Mouse (Mus musculus) heart, embryonic 11.5 days (tissue): Measurements from ENCODE around the gene Rbm4. TPM values are rescaled to one million over a fixed set of nuclear protein-coding genes. Genes with fewer than 3 reads are reported as not detected.

ENCODE experiments used
- ATAC-seq: fragments of 200-750 bp; cut with Nextera tagmentation; replicated peaks from 2 replicates; pipeline ENCODE4 v1.8.0; 2017; ENCODE audit warnings: moderate library complexity; ENCODE audit not compliant: insufficient number of reproducible peaks, low FRiP score, low TSS enrichment
- H3K27ac ChIP-seq: fragments of 300-500 bp; sonication (generic); 2 replicates; pipeline ENCODE4 v1.5.1; 2014; ENCODE audit warnings: mild to moderate bottlenecking, low read depth, low read length
- H3K27me3 ChIP-seq: fragments of 300-500 bp; sonication (generic); 2 replicates; pipeline ENCODE4 v1.6.1; 2014; ENCODE audit warnings: mild to moderate bottlenecking, low read length, mixed read lengths; ENCODE audit not compliant: control insufficient read depth, insufficient read depth
- H3K36me3 ChIP-seq: fragments of 300-500 bp; sonication (generic); 2 replicates; pipeline ENCODE4 v1.6.1; 2014; ENCODE audit warnings: mild to moderate bottlenecking, low read length, moderate library complexity, mixed read lengths; ENCODE audit not compliant: control insufficient read depth, insufficient read depth
- H3K4me1 ChIP-seq: fragments of 300-500 bp; sonication (generic); 2 replicates; pipeline ENCODE4 v1.6.1; 2014; ENCODE audit warnings: low read length; ENCODE audit not compliant: control insufficient read depth, insufficient read depth
- H3K4me2 ChIP-seq: fragments of 300-500 bp; sonication (generic); 2 replicates; pipeline ENCODE4 v1.6.1; 2014; ENCODE audit warnings: mild to moderate bottlenecking, moderate library complexity
- H3K4me3 ChIP-seq: fragments of 300-500 bp; sonication (generic); 2 replicates; pipeline ENCODE4 v1.5.1; 2014; ENCODE audit warnings: low read depth, low read length
- H3K9ac ChIP-seq: fragments of 300-500 bp; sonication (generic); 2 replicates; pipeline ENCODE4 v1.6.1; 2014; ENCODE audit warnings: mild to moderate bottlenecking, low read depth, low read length, moderate library complexity
- H3K9me3 ChIP-seq: fragments of 300-500 bp; sonication (generic); replicated peaks from 2 replicates; pipeline ENCODE4 v1.6.1; 2016; ENCODE audit warnings: low read length; ENCODE audit not compliant: control insufficient read depth
- WGBS: fragments of 180-500 bp; shearing (Covaris S2); extraction: QIAGEN DNeasy Blood & Tissue Kit; methylation state at CpG from one replicate; pipeline ENCODE4 v1.1.7; 2014; ENCODE audit not compliant: insufficient replicate concordance; 5-methylcytosine and 5-hydroxymethylcytosine counted together
- polyA plus RNA-seq: library from polyadenylated mRNA; unstranded; fragments of >200 nt; fragmentation: Nextera tagmentation; extraction: Ambion mirVana; gene quantifications from 2 replicates; pipeline ENCODE4 v1.2.1, GENCODE M21; 2014

The Rbm4 gene
- polyA plus RNA-seq = 54.0 and 58.0 TPM in 2 replicates

DNA sequence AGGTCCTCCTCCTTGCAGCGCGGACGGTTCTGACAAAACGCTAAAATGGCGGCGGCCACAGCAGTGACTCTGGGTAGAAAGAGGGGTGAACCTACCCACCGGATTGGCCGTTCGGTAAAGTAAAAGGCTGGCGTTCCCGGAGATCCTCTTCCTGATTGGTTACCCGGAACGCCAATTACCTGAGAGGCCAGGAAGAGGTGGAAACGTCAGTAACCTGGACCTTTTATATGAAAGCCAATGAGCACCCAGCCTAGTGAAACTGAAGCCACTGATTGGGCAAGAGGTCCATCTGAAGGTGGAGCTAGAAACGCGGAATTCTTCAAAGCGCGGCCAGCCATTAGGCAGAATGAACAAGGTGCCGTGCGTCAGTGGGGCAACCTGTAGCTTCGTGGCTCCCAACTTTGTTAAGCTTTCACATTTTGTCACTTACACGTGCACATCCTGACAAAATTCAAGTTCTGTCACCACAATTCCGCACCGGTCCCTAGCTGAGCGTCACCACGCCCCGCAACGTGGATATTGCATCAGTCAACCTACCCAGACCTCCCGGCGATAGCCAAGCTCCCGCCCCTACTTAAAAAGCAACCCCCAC lies at the start of gene Rbm4:
TSS of gene Rbm4 (minus strand) at position 71 of the 592 bp plus-strand sequence.
- Histone ChIP-seq H3K9ac (peak within 1 kb of the TSS; percentile 85), H3K27me3 (no peaks in the 10 kb centered on the region), H3K4me1 (peaks cover 8% of the 10 kb centered on the region; the same call in 1 of the 2 replicates), H3K27ac (peak within 1 kb of the TSS; percentile 84), H3K4me3 (peak within 1 kb of the TSS; percentile 82), H3K4me2 (peak within 1 kb of the TSS; percentile 84), H3K9me3 (no peaks in the 10 kb centered on the region), H3K36me3 (peaks cover 11% of the 10 kb centered on the region)
- ATAC-seq = peak; percentile 96
- under 1% methylated on average over 31 of the region's 31 CpGs for WGBS

DNA sequence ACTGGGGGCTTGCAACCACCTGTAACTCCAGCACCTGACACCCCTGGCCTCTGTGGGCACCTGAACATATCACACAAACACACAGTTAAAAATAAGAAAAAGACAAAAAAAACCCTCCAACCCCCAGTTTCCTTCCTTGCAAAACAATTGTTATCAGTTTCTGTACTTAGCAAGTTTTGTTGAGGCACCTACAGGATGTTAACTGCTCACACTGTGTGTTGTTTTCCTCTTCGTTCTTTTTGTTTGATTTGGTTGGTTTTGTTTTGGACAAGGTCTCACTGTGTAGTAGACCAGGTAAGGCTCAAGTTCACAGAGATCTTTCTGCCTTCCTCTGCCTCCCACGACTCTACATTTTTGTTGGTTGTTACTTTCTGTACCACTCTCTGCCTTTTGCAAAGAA lies 48.9 kb upstream of the Rbm4 start:
- Histone ChIP-seq H3K4me1 (peaks cover 11% of the 10 kb centered on the region; the same call in 1 of the 2 replicates), H3K9me3 (no peaks in the 10 kb centered on the region), H3K4me2 (no peak overlapping the region), H3K36me3 (no peaks in the 10 kb centered on the region), H3K27ac (no peak overlapping the region), H3K4me3 (no peak overlapping the region), H3K27me3 (peaks cover 27% of the 10 kb centered on the region), H3K9ac (no peak overlapping the region)
- WGBS = 43% methylated on average over 2 of the region's 2 CpGs
- ATAC-seq = no peak

DNA sequence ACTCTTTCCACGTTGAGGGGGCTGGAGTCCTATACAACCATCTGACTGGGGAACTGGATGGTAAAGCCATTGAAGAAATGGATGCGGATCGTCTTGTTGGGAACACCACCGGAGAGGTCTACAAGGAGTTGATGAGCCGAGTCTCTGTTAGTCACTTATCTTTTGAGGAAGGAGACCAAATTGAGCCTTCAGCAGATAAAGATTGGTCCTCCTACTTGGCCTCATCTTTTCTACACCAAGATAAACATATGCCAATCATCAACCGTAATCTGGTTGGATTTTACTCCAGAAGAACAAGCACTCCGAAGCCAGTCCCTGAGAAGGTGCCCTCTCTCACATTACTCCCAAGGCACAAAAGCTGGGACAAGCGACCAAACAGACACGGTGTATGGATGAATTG lies 47.1 kb upstream of the Rbm4 start:
- Histone ChIP-seq H3K9me3 (no peaks in the 10 kb centered on the region), H3K4me3 (no peak overlapping the region), H3K4me2 (no peak overlapping the region), H3K9ac (no peak overlapping the region), H3K27me3 (peaks cover 27% of the 10 kb centered on the region), H3K4me1 (peaks cover 11% of the 10 kb centered on the region; the same call in 1 of the 2 replicates), H3K27ac (no peak overlapping the region), H3K36me3 (no peaks in the 10 kb centered on the region)
- no peak for ATAC-seq
- 71% methylated on average over 9 of the region's 9 CpGs for WGBS

DNA sequence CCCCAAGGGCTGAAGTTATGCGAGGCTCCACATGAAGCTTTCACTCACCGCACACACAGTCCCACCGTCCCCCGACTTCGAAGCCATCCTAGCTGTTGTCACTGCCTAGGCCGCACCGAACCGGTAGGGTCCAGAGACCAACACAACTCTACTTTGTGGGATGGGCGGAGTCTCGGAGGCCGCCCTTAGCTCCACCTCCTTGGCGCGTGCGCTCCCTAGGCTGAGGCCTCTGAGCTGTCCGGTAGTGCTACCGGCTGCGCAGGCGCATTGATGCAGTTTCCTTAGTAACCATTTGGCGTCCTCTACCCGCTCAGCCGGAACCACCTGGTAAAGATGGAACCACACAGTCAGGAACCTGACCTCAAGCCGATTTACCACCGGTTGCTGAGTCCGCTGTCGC lies 45.4 kb upstream of the Rbm4 start, which contains the start of the genes Ccs and Ccdc87:
TSS of gene Ccs (minus strand) at position 184 of the 400 bp plus-strand sequence.
TSS of gene Ccdc87 (plus strand) at position 218 of the 400 bp plus-strand sequence.
- peak within 1 kb of the TSS; percentile 97 for H3K4me2 ChIP-seq
- no peak within 1 kb of the TSS for H3K27ac ChIP-seq
- peak within 1 kb of the TSS; percentile 69 for H3K4me3 ChIP-seq
- peaks cover 27% of the 10 kb centered on the region for H3K27me3 ChIP-seq
- peaks cover 11% of the 10 kb centered on the region; the same call in 1 of the 2 replicates for H3K4me1 ChIP-seq
- under 1% methylated on average over 25 of the region's 25 CpGs for WGBS
- H3K9ac ChIP-seq = peak within 1 kb of the TSS; percentile 82
- peak; percentile 94 for ATAC-seq
- H3K36me3 ChIP-seq = no peaks in the 10 kb centered on the region
- H3K9me3 ChIP-seq = no peaks in the 10 kb centered on the region

DNA sequence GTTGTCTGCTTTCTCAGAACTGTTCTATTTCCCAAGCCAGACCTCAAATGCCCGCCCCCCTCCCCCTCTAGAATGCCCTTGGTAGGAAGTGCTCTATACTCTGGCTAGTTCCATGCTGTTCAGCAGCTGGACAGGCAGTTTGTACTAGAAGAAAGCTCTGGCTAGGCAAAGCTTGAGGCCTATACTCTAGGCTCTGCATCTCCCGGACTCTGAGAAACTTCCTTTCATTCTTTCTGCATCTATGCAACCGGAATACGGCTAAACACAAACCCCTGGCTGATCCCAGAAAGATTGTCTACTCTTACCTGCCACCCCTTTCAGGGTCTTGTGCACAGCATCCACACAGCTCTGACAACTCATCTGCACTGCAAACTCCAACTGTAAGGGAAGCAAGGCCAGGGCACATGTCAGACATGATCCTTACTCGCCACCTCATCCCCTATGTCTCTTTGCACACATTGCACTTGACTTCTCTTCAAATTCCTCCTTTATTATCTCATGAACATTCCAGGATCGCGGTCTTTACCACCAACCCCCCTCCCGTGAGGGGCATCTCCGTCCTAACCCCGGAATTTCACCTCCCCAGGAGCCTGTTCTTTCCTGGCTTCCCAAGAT lies 44.9 kb upstream of the Rbm4 start:
- Histone ChIP-seq H3K36me3 (no peaks in the 10 kb centered on the region), H3K9ac (peak overlapping the region; percentile 82), H3K9me3 (no peaks in the 10 kb centered on the region), H3K27me3 (peaks cover 27% of the 10 kb centered on the region), H3K4me3 (peak overlapping the region; percentile 69), H3K4me2 (peak overlapping the region; percentile 97), H3K27ac (no peak overlapping the region), H3K4me1 (peaks cover 11% of the 10 kb centered on the region; the same call in 1 of the 2 replicates)
- 33% methylated on average over 10 of the region's 10 CpGs for WGBS
- no peak for ATAC-seq

DNA sequence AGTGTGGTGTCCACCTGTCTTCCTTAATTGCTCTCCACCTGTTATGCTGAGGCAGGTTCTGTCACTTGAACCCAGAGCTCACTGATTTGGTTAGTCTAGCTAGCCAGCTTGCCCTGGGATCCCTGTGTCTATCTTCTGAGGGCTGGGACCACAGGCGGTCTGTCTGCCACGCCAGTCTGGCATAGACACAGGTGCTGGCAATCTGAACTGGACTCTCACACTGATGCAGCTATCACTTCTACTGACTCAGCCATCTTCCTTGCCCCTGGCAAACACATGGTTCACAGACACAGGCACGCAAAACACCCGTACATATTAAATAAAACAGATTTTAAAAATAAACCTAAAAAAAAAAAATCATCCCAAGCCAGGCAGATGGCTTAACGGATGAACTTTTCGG lies 43.3 kb upstream of the Rbm4 start:
- H3K9ac ChIP-seq = no peak overlapping the region
- H3K4me3 ChIP-seq = no peak overlapping the region
- H3K9me3 ChIP-seq = no peaks in the 10 kb centered on the region
- H3K36me3 ChIP-seq = no peaks in the 10 kb centered on the region
- no peak overlapping the region for H3K27ac ChIP-seq
- 89% methylated on average over 6 of the region's 6 CpGs for WGBS
- ATAC-seq = no peak
- H3K4me2 ChIP-seq = no peak overlapping the region
- H3K4me1 ChIP-seq = peaks cover 11% of the 10 kb centered on the region; the same call in 1 of the 2 replicates
- peaks cover 25% of the 10 kb centered on the region for H3K27me3 ChIP-seq

DNA sequence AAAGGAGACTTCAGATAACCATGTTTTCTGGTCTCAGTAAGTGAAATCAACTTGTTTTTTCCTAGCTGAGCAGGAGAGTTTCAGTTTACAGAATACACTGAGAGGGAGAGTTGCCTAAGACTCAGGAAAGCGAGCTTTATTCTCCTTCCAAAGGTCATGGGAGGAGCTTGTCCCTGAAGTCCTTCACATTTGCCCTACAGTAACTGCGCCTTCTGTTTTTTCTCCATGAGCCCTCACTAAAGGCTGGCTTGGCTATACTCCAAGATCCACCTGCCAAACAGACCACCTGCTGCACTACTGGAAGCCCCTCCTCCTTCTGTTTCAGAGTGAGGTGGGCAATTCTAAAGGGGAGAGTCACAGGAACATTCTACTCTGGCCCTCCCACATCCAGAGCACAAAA lies 42.4 kb upstream of the Rbm4 start:
- WGBS = 82% methylated on average over 2 of the region's 2 CpGs
- H3K4me2 ChIP-seq = no peak overlapping the region
- H3K27ac ChIP-seq = no peak overlapping the region
- no peaks in the 10 kb centered on the region for H3K36me3 ChIP-seq
- no peak overlapping the region for H3K9ac ChIP-seq
- H3K4me3 ChIP-seq = no peak overlapping the region
- ATAC-seq = no peak
- H3K27me3 ChIP-seq = peaks cover 15% of the 10 kb centered on the region
- H3K9me3 ChIP-seq = no peaks in the 10 kb centered on the region
- peaks cover 11% of the 10 kb centered on the region; the same call in 1 of the 2 replicates for H3K4me1 ChIP-seq

DNA sequence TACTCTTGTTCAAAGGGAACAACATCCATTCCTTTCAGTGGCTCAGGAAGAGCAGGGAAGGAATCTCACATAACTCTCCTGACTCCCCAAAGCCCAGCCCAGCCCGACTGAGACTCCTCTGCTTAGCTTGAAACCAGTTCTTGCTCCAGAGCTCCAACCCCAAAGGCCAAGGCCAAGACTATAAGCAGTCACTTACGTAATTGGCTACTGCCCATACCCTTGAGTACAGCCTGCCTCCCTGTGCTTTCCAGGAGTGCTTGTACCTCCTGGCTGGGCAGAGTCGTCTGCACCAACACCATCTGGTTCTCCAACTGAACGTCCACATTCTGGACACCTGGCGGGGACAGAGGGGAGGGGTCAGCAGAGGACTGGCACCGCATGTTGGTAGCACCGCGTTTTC lies 40.3 kb upstream of the Rbm4 start:
- H3K4me3 ChIP-seq = no peak overlapping the region
- H3K9ac ChIP-seq = no peak overlapping the region
- no peak overlapping the region for H3K4me2 ChIP-seq
- no peaks in the 10 kb centered on the region for H3K27me3 ChIP-seq
- H3K9me3 ChIP-seq = no peaks in the 10 kb centered on the region
- H3K4me1 ChIP-seq = peaks cover 6% of the 10 kb centered on the region; the same call in 1 of the 2 replicates
- ATAC-seq = no peak
- H3K27ac ChIP-seq = no peak overlapping the region
- H3K36me3 ChIP-seq = no peaks in the 10 kb centered on the region
- 84% methylated on average over 8 of the region's 8 CpGs for WGBS
